Mouse (Mus musculus) E14TG2a.4 (cell line): ENCODE measurements around the gene Cnga1.

Experiments used
- CTCF ChIP-seq: conservative IDR thresholded peaks from 2 replicates; pipeline ENCODE4 v1.5.1; 2014; ENCODE audit warnings: low read length
- NANOG ChIP-seq: IDR thresholded peaks from 2 replicates; pipeline ENCODE4 v1.6.1; 2014; ENCODE audit warnings: borderline replicate concordance, low read length, mixed read lengths
- POU5F1 ChIP-seq: IDR thresholded peaks from 2 replicates; pipeline ENCODE4 v1.6.1; 2014; ENCODE audit warnings: low read length, borderline replicate concordance

DNA sequence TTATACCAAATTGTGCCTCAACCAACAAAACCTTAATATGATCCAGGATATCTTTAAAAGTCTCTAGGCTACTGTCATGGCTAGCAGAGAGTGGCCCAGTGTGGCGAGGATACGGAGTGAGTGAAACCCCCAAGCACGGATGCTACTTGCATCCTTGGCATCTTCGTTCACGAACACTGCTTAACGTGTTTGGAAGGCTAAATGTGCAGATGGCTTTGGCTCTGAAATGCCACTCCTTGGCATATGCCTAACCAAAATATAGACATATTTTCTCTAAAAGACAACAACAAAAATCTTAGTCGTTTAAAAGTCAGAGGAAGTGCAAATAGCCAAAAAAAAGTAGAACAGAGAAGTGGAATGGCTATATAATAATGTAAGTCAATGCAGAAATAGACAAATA, 45.5 kb upstream of the Cnga1 start:
- no peak for TF ChIP-seq CTCF
- TF ChIP-seq POU5F1: no peak
- TF ChIP-seq NANOG: no peak
